Comparison of ENCODE assay signal across 25 mouse cellular contexts in genomic region chr14:93523430-93523829, GRCm38 (mm10).
DNase-seq lines count a peak whose midpoint lies in the region; ATAC-seq and TF ChIP-seq lines count a peak whose summit lies in the region.
"Had no signal": no experiment of that assay in that cellular context is flagged by ENCODE, and none has a peak within 500 bp of the region (broad histone marks: within the 10 kb centered on the region; RNA-seq: fewer than 3 reads in every experiment).

No protein-coding gene starts in this region.

- H3K9ac ChIP-seq in kidney, embryonic 15.5 days: no peak overlapping the region
- no peak overlapping the region for H3K9ac ChIP-seq in kidney, postnatal 0 days (ENCODE audit: low read depth, low read length)
- no peak overlapping the region for H3K9ac ChIP-seq in midbrain, embryonic 16.5 days (ENCODE audit: low read depth, low read length)
- no peak overlapping the region for H3K9ac ChIP-seq in midbrain, postnatal 0 days (replicated peaks; ENCODE audit: low read length, poor library complexity, severe bottlenecking)
- H3K9ac ChIP-seq: embryonic facial prominence, embryonic 12.5 days; forebrain, embryonic 13.5 days had no signal

- H3K36me3 ChIP-seq in kidney, embryonic 15.5 days: no peaks in the 10 kb centered on the region
- H3K36me3 ChIP-seq in kidney, postnatal 0 days (ENCODE audit: insufficient read depth, low read length): no peaks in the 10 kb centered on the region
- no peaks in the 10 kb centered on the region for H3K36me3 ChIP-seq in midbrain, embryonic 16.5 days (ENCODE audit: control insufficient read depth, insufficient read depth, low read length)
- no peaks in the 10 kb centered on the region for H3K36me3 ChIP-seq in midbrain, postnatal 0 days (ENCODE audit: insufficient read depth, low read length)
- H3K36me3 ChIP-seq: embryonic facial prominence, embryonic 10.5 days; embryonic facial prominence, embryonic 12.5 days; G1E had no signal

- no peaks in the 10 kb centered on the region for H3K4me1 ChIP-seq in kidney, embryonic 15.5 days
- H3K4me1 ChIP-seq in kidney, postnatal 0 days (replicated peaks; ENCODE audit: insufficient read depth, low read length): no peaks in the 10 kb centered on the region
- H3K4me1 ChIP-seq in midbrain, embryonic 16.5 days (ENCODE audit: control insufficient read depth, insufficient read depth, low read length): peaks cover 5% of the 10 kb centered on the region; the same call in 1 of the 2 replicates
- no peaks in the 10 kb centered on the region for H3K4me1 ChIP-seq in midbrain, postnatal 0 days (ENCODE audit: insufficient read depth, low read length)
- H3K4me1 ChIP-seq: embryonic facial prominence, embryonic 12.5 days; forebrain, embryonic 13.5 days had no signal

- 59% methylated on average over 8 of the region's 8 CpGs for WGBS in kidney, embryonic 15.5 days
- WGBS in kidney, postnatal 0 days: 51% methylated on average over 8 of the region's 8 CpGs
- whole genome bisulfite sequencing in midbrain, embryonic 16.5 days: 76% methylated on average over 8 of the region's 8 CpGs
- 80% methylated on average over 8 of the region's 8 CpGs for WGBS in midbrain, postnatal 0 days

- H3K9me3 ChIP-seq in kidney, embryonic 15.5 days (replicated peaks): no peaks in the 10 kb centered on the region
- no peaks in the 10 kb centered on the region for H3K9me3 ChIP-seq in kidney, postnatal 0 days (replicated peaks; ENCODE audit: low read length)
- peaks cover 2% of the 10 kb centered on the region; the same call in 1 of the 2 replicates for H3K9me3 ChIP-seq in midbrain, embryonic 16.5 days (replicated peaks; ENCODE audit: control insufficient read depth, low read length, poor library complexity, severe bottlenecking)
- no peaks in the 10 kb centered on the region for H3K9me3 ChIP-seq in midbrain, postnatal 0 days (ENCODE audit: low read length)
- H3K9me3 ChIP-seq: embryonic facial prominence, embryonic 10.5 days; embryonic facial prominence, embryonic 12.5 days had no signal

- DNase-seq in heart, adult 11 months: peak; percentile 50
- no peak for DNase-seq in heart, postnatal 4 days
- DNase-seq in kidney, adult 9 months: no peak
- DNase-seq in kidney, postnatal 0 days (ENCODE audit: low spot score): peak; percentile 19
- no peak for DNase-seq in kidney, postnatal 36 days
- no peak for DNase-seq in midbrain, postnatal 0 days (ENCODE audit: low spot score)
- DNase-seq: adrenal gland, adult 8-10 months; adrenal gland, postnatal 14 days; adrenal gland, postnatal 36 days; B cell, adult 2 months; cerebellum, adult 11-12 months; cerebellum, adult 2 months; cerebellum, adult 9-10 months; cerebellum, postnatal 10 days; cerebellum, postnatal 25 days had no signal

- H3K4me2 ChIP-seq in kidney, embryonic 15.5 days: no peak overlapping the region
- H3K4me2 ChIP-seq in kidney, postnatal 0 days (ENCODE audit: low read length): no peak overlapping the region
- H3K4me2 ChIP-seq in midbrain, embryonic 16.5 days (ENCODE audit: low read length): no peak overlapping the region
- no peak overlapping the region for H3K4me2 ChIP-seq in midbrain, postnatal 0 days (ENCODE audit: low read depth, low read length, poor library complexity, severe bottlenecking)
- H3K4me2 ChIP-seq: embryonic facial prominence, embryonic 12.5 days; forebrain, embryonic 13.5 days had no signal

- no peak for TF ChIP-seq CTCF in kidney, postnatal 0 days (IDR thresholded peaks at IDR 0.05; ENCODE audit: low read depth)
- no peak for TF ChIP-seq CTCF in midbrain, postnatal 0 days (IDR thresholded peaks at IDR 0.05)

- H3K4me3 ChIP-seq in kidney, embryonic 15.5 days (replicated peaks): no peak overlapping the region
- H3K4me3 ChIP-seq in kidney, postnatal 0 days (replicated peaks; ENCODE audit: low read depth, low read length): no peak overlapping the region
- H3K4me3 ChIP-seq in midbrain, embryonic 16.5 days (ENCODE audit: low read depth, low read length): no peak overlapping the region
- H3K4me3 ChIP-seq in midbrain, postnatal 0 days (ENCODE audit: low read depth, low read length): no peak overlapping the region
- H3K4me3 ChIP-seq: embryonic facial prominence, embryonic 10.5 days; embryonic facial prominence, embryonic 12.5 days; forebrain, embryonic 13.5 days had no signal

- H3K27me3 ChIP-seq in kidney, embryonic 15.5 days: no peaks in the 10 kb centered on the region
- no peaks in the 10 kb centered on the region for H3K27me3 ChIP-seq in kidney, postnatal 0 days (ENCODE audit: insufficient read depth, low read length)
- H3K27me3 ChIP-seq in midbrain, embryonic 16.5 days (ENCODE audit: control insufficient read depth, insufficient read depth, low read depth, low read length): no peaks in the 10 kb centered on the region
- H3K27me3 ChIP-seq in midbrain, postnatal 0 days (ENCODE audit: insufficient read depth, low read length): no peaks in the 10 kb centered on the region
- H3K27me3 ChIP-seq: CH12.LX; embryonic facial prominence, embryonic 12.5 days; forebrain, embryonic 13.5 days had no signal

- H3K27ac ChIP-seq in kidney, embryonic 15.5 days: no peak overlapping the region
- no peak overlapping the region for H3K27ac ChIP-seq in kidney, postnatal 0 days
- peak overlapping the region; percentile 12; the same call in 1 of the 2 replicates for H3K27ac ChIP-seq in midbrain, embryonic 16.5 days (ENCODE audit: low read length)
- no peak overlapping the region for H3K27ac ChIP-seq in midbrain, postnatal 0 days (ENCODE audit: low read depth, low read length)
- H3K27ac ChIP-seq: embryonic facial prominence, embryonic 10.5 days; embryonic facial prominence, embryonic 12.5 days; forebrain, embryonic 13.5 days had no signal

- ATAC-seq in kidney, embryonic 15.5 days (replicated peaks; ENCODE audit: low FRiP score): 0 out of 2 replicates have a peak, but pooled peaks have one; percentile 64
- no peak for ATAC-seq in kidney, postnatal 0 days (replicated peaks; ENCODE audit: low FRiP score, low read depth)
- ATAC-seq in midbrain, embryonic 16.5 days: no peak
- no peak for ATAC-seq in midbrain, postnatal 0 days (ENCODE audit: low FRiP score)
- ATAC-seq: activated CD4-positive, CD25-positive, alpha-beta regulatory T cell, adult 4 months; CD4-positive, CD25-positive, alpha-beta regulatory T cell, adult 4 months; forebrain, embryonic 13.5 days; Patski had no signal

Comparison
In these comparisons a context has a peak if more than half of its experiments do, and no peak if none do; other contexts are left out.
1. DNase-seq: peak in heart, adult 11 months (single experiment) and kidney, postnatal 0 days (single experiment); none in heart, postnatal 4 days (single experiment), kidney, adult 9 months (single experiment), kidney, postnatal 36 days (0 of 2) and midbrain, postnatal 0 days (single experiment).